Mouse (Mus musculus) bone marrow macrophage, adult 2 months (primary cell): ENCODE measurements at regions not wholly inside any gene's neighbourhood (a gene's known extent, or its start where the extent isn't known, plus 50 kb on each side); places are given as distances from the start of the nearest gene placed in this dataset.

Experiments used
- H3K27ac ChIP-seq: 2 replicates; pipeline ENCODE4 v1.5.1; 2012; ENCODE audit warnings: low read depth, low read length; ENCODE audit not compliant: insufficient read depth
- H3K4me1 ChIP-seq: 2 replicates; pipeline ENCODE4 v1.6.1; 2012; ENCODE audit warnings: low read length; ENCODE audit not compliant: control insufficient read depth, insufficient read depth
- H3K4me3 ChIP-seq: 2 replicates; pipeline ENCODE4 v1.5.1; 2012; ENCODE audit warnings: mild to moderate bottlenecking, low read length, moderate library complexity; ENCODE audit not compliant: insufficient read depth
- CTCF ChIP-seq: IDR thresholded peaks from 2 replicates; pipeline ENCODE4 v1.5.1; 2012; ENCODE audit warnings: low read depth, mild to moderate bottlenecking, low read length, moderate library complexity
- POLR2A ChIP-seq: IDR thresholded peaks from 2 replicates; pipeline ENCODE4 v1.6.1; 2012; ENCODE audit warnings: mild to moderate bottlenecking, low read depth, low read length, borderline replicate concordance

DNA sequence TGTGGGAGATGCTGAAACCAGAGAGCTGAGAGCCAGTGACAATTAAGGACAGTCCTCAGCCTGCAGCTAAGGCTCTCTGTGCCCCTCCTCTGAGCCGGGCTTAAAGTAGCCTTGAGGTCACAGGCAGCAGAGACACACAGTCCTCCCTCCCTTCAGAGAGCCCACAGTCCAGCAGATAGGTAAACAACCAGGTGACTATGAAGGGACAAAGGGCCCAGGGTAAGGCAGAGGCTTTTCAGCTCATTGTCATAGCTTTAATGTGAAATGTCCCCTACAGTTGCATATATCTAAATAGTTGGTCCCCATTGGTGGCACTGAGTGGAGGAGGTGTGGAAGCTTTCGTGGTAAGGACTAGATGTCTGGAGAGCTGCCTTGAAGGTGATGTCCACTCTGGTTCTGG is 88.5 kb downstream of the Rplp1 start:
- no peak for TF ChIP-seq CTCF
- TF ChIP-seq POLR2A, result no peak
- Histone ChIP-seq H3K27ac (no peak overlapping the region), H3K4me1 (no peaks in the 10 kb centered on the region), H3K4me3 (no peak overlapping the region)

DNA sequence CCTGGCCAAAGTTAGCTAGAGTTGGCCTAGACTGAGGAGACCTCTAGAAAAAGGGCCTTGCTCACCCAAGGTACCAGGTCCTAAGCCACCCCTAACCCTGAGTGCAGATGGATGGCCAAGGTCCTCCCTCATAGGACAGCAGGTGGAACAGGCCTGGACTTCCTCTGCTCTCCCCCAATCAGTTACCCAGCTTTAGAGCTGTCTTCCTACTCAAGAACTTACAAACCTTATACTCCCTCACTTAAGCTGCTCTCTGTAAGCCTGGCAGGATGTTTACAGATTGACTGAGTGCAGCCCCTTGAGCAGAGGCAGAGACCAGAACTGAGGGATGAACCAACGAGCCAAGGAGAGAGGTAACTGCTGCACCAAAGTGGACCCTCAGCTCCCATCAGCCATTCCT is 94.5 kb downstream of the Rplp1 start:
- H3K27ac ChIP-seq, result no peak overlapping the region
- H3K4me3 ChIP-seq, result no peak overlapping the region
- TF ChIP-seq CTCF, result no peak
- no peak for TF ChIP-seq POLR2A
- H3K4me1 ChIP-seq, result no peaks in the 10 kb centered on the region

DNA sequence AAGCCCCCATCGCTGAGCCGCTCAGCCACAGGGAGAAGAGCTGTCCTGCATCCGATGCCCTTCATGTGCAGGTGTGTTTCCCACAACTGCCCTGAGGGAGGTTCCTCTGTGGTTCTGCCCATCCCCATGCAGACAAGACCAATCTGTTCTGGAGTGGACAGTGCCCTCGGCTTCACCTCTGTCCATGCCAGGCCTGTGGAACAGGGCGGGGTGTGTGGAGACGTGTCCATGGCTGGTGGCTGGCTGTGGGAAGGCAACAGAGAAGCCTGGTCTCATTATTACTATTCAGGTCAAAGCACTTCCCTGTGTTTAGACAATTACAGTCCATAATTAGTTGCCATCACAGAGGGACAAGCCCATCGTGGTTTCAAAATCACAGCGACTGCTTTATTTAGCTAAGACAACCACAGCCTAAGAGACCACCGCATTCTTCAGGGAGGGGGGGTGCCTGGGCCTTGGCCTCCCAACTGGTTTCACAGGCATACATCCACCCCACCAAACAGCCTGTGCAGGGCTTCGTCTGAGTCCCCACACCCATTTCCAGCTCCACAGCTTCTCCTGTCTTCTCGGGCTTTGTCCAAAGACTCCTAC is 97.7 kb downstream of the Rplp1 start:
- Histone ChIP-seq H3K27ac (no peak overlapping the region), H3K4me3 (no peak overlapping the region), H3K4me1 (no peaks in the 10 kb centered on the region)
- TF ChIP-seq POLR2A (no peak), CTCF (no peak)

DNA sequence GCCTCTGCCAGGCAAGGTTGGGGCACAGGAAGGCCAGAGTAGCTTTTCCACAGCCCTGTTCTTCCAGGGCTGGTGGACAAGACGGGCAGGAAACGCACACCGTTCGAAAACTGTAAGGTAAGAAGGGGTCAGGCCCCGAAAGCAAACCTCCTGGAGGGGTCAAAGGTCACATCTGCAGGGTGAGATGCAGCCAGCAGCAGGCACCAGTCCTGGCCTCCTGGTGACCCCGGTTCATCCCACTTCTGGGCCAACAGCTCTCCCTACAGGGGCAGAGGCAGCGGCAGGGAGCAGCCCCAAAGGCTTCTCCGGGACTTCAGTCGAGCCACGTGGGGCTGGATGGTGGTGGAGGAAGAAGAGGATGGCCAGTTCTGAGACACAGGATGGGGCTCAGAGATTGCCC is 98.3 kb downstream of the Rplp1 start:
- no peak overlapping the region for H3K27ac ChIP-seq
- no peak overlapping the region for H3K4me3 ChIP-seq
- H3K4me1 ChIP-seq, result no peaks in the 10 kb centered on the region
- TF ChIP-seq CTCF, result no peak
- no peak for TF ChIP-seq POLR2A

DNA sequence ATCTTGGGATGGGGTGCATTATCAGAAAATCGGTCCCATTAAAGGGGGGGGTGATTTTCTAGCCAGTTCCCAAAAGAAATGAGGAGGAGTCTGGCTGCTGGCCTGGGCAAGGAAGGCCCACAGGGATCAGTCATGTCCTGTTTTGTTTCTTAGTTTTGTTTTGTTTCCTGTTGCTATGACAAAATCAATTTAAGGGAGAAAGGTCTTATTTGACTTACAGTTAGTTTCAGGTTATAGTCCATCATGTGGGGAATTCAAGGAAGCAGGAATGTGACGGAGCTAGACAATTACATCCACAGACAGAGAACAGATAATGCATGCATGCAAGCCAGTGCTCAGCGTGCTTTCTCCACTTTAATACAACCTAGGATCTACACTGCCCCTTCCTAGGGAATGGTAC is 101.1 kb downstream of the Rplp1 start:
- TF ChIP-seq POLR2A (no peak), CTCF (no peak)
- no peaks in the 10 kb centered on the region for H3K4me1 ChIP-seq
- no peak overlapping the region for H3K4me3 ChIP-seq
- H3K27ac ChIP-seq, result no peak overlapping the region

DNA sequence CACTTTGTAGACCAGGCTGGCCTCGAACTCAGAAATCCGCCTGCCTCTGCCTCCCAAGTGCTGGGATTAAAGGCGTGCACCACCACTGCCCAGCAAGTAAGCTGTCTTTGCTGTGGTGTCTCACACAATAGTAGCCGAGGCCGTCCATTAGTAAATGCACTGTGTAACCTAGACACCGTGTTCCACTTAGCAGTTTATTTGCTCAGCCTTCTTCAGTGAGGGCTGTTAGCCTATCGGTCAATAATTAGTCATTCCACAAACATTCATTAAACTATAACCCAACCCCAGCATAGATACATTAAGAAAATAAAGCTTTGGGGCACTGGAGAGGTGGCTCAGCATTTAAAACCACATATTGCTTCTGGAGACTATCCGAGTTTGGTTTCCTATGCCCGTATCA is 102.0 kb downstream of the Rplp1 start:
- TF ChIP-seq CTCF (no peak), POLR2A (no peak)
- Histone ChIP-seq H3K4me1 (no peaks in the 10 kb centered on the region), H3K27ac (no peak overlapping the region), H3K4me3 (no peak overlapping the region)

DNA sequence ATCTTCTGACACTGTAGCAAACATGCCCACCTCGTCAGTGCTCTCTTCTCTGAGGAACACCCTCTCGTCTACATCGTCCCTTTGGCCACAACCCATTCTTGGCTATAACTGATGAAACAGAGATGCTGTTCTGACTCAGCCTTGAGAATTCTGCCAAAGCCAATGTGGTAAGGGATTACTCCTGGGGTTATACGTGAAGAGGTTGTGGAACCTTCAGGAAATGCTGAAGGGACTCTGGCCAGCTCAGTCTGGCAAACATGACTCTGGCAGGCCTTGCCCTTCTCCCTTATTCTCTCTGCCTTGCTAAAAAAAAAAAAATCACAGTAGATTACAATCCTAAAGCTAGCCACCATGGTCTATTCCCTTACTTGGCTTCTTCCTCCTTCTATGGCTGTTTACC is 103.9 kb downstream of the Rplp1 start:
- TF ChIP-seq CTCF (no peak), POLR2A (no peak)
- Histone ChIP-seq H3K4me1 (no peaks in the 10 kb centered on the region), H3K4me3 (no peak overlapping the region), H3K27ac (no peak overlapping the region)

DNA sequence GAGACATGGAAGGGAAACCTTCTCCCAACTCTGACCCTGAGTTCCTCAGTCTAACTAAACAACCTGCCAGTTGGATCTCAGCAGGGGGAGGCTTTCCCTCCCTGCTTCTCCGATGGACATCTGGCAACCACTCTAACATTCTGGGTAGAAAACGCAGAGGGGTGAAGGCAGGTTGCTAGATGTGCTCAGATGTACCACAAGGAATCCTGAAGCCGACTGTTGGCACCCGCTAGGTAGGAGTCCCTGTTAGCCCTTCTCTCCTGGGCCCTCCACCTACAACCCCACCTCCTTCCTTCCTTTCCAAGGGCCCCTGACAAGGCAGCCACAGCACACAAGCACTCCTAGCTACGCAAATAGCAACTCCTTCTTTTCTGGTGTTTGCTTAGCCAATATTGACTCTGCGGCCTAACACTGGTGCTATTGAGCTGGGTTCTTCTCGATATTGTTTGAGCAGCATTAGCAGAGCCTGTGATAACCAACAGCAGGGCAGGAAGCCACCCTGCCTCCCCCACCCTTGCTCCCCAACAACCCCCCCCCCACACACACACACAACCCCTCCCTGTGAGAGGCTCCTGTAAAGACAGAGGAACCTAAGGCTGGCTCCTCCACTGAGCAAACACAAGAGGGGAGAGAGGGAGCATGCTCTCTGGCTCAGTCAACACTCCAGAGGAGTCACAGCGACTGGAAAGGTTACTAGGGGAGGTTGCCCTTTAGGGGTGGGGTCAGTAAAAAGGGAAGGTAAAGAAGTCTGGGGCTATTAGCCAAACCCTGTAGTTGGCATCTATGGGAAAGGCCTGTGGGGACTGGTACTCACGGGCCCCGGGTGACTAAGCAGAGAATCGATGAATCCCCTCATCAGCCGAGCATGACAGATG is 105.8 kb downstream of the Rplp1 start:
- Histone ChIP-seq H3K4me1 (no peaks in the 10 kb centered on the region), H3K27ac (no peak overlapping the region), H3K4me3 (no peak overlapping the region)
- TF ChIP-seq POLR2A, result no peak

DNA sequence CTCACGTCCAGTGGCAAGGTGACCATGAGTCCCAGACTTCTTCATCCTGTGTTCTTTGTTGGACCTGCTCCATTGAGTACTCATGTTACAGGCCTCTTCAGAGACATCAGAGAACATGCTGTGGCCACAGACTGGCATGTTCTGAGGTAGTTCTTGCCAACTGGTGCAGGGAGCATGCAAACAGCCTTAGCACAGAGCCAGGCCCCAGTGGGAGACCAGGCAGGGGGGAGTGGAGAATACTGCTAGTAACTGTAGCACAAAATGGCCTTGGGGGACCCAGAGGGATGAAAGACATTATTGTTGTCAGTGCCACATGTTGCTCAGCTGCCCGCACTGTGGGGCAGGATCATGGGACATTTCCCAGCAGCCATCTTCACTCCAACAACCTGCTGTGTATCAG is 108.4 kb downstream of the Rplp1 start:
- no peak overlapping the region for H3K4me3 ChIP-seq
- no peaks in the 10 kb centered on the region for H3K4me1 ChIP-seq
- no peak overlapping the region for H3K27ac ChIP-seq
- TF ChIP-seq POLR2A (no peak), CTCF (no peak)

DNA sequence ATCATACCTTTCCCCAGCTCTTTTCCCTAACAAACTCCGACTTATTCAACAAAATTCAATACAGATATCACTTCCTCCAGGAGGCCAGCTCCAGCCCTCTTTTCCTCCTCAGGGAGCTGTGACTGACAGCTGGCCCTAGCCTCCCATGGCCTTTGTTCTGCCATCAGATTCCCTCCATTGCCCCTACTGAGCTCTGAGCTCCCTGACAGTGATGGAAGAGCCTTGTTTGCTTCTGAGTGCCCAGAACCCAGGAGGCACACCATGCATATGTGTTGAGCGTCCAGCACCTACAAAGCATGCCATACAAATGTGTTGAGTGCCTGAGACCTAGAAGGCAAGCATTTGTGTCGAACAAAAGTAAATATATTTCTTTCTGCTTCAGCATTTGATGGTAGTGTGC is 110.8 kb downstream of the Rplp1 start:
- TF ChIP-seq POLR2A (no peak), CTCF (no peak)
- Histone ChIP-seq H3K4me1 (peaks cover under 1% of the 10 kb centered on the region; the same call in 1 of the 2 replicates), H3K4me3 (no peak overlapping the region), H3K27ac (no peak overlapping the region)

DNA sequence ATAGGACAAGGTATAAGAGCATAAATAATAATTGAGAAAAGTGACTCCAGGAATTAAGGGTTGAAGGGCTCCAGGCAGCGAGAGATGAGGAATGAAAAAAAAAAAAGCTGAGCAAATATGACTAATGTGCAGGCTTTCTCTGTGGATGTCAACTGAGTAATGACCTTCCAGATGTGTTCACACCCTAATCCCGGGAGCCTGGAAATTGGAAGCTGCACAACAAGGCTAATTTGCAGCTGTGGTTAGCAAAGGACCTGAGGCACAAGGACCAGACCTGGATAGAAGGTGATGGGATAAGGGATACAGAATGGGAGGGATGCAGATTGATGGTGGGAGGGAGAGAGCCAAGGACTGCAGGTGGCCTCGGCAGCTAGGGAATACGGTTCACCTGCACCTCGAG is 111.6 kb downstream of the Rplp1 start:
- H3K4me1 ChIP-seq, result peaks cover 3% of the 10 kb centered on the region; the same call in 1 of the 2 replicates
- H3K4me3 ChIP-seq, result no peak overlapping the region
- no peak overlapping the region for H3K27ac ChIP-seq
- TF ChIP-seq CTCF (no peak), POLR2A (no peak)
